Mouse (Mus musculus): ENCODE data around the gene Slc22a3.

The Slc22a3 gene

DNA sequence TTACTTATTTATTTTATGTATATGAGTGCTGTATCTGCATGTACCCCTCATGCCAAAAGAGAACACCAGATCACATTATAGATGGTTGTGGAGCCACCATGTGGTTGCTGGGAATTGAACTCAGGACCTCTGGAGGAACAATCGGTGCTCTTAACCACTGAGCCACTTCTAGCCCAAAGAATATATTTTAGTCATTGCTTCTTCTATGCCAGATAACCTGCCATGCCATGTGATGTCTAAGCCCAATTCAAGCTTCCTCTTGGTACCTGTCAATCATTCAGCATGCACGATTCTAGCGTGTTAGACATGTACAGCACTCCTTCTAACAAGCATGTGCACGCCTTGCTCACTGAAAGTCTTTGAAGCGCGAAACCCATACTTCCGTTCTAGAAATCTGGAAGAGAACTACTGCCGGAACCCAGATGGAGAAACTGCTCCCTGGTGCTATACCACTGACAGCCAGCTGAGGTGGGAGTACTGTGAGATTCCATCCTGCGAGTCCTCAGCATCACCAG lies 111.3 kb downstream of the Slc22a3 start:
- no peak for DNase-seq

DNA sequence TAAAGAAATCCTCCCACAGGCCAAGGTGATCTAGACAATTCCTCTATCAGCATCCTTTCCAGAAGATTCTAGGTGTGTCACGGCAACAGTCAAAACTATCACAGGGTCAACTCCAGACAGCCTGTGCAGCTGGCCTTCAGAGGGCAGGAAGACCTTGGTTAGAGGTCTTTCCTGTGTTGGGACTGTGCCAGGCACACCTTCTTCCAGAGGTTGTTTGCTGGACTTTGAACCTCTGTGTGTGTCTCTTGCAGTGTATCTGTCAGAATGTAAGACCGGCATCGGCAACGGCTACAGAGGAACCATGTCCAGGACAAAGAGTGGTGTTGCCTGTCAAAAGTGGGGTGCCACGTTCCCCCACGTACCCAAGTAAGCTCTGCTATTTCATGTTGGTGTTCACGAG lies 119.3 kb downstream of the Slc22a3 start:
- DNase-seq: no peak

DNA sequence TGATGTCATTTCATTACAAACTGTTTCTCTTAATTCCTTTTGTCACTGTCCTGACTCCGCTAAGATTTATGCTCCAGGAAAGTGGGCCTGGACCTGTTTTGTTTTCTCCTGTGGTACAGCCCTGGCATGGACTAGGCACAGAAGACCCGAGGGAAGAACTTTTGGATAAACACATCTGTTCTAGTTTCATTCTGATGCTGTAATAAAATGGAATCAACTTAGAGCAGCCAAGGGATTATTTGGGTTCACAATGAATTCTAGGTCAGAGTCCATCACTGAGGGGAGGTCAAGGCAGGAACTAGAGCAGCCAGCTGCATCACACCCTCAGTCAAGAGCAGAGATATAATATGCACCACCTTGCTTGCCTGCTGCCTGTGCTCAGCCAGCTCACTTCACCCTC lies 119.7 kb downstream of the Slc22a3 start:
- no peak for DNase-seq

- DNase-seq: no peak
Observed at GRCm38 (mm10) chr17:12385049-12385794, 122.3 kb downstream of the Slc22a3 start.

DNA sequence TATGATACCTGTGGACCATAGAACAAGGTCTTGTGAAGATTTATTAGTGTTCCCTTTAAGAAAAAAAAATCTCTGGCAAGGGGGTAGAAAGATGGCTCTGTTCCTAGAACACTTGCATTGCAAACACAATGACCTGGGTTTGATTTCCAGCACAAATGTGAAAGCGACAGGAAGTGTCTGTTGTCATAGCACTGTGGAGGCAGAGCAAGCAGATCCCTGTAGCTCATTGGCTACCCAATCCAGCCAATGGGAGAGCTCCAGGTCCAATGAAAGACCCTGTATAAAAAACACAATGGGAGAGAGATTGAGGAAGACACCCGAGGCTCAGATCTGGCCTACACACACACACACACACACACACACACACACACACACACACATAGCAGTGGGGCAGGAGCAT lies 125.0 kb downstream of the Slc22a3 start:
- no peak for DNase-seq

- no peak for DNase-seq
Observed at GRCm38 (mm10) chr17:12381579-12381978, 125.9 kb downstream of the Slc22a3 start.

- DNase-seq: no peak
Observed at GRCm38 (mm10) chr17:12380287-12380686, 127.2 kb downstream of the Slc22a3 start.

DNA sequence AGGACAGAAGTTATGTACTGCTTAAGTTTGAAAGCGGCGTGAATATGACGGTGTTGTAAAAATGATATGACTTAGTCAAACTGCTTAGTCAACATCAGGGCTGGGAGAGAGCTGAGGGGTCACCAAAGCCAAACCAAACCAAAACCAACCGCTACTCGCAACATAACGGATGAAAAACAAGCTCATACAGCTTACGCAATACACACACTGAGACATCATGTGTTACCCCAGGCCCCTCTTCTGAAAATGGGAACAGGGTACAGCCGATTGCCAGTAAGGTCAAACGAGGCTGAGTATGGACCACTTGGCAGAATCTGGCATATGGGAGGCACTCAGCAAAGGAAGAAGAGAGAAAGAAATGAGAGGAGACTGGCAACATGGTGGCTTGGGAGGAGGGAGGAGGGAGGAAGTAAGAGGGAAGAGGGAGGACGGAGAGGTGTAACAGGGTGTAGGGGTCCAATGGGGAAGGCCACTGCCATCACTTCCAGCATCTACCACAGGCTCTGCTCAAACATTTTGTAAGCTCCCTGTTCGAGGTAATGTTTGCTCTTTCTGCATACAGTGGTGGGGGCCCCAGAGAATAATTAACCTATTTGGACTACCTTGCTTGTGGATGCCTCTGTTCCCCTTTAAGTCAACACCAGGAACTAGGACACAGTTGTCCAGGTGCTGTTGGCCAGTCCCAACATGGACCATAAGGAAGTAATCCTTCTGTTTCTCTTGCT lies 129.4 kb downstream of the Slc22a3 start, which contains the start of gene Plg:
TSS of gene Plg (plus strand) at position 628 of the 725 bp plus-strand sequence.
- DNase-seq: no peak

- DNase-seq: no peak
Observed at GRCm38 (mm10) chr17:12373601-12374144, 133.8 kb downstream of the Slc22a3 start.

GRCm38 (mm10) chr17:12372021-12372420 lies 135.5 kb downstream of the Slc22a3 start:
- DNase-seq: peak; percentile 87 to 88

DNA sequence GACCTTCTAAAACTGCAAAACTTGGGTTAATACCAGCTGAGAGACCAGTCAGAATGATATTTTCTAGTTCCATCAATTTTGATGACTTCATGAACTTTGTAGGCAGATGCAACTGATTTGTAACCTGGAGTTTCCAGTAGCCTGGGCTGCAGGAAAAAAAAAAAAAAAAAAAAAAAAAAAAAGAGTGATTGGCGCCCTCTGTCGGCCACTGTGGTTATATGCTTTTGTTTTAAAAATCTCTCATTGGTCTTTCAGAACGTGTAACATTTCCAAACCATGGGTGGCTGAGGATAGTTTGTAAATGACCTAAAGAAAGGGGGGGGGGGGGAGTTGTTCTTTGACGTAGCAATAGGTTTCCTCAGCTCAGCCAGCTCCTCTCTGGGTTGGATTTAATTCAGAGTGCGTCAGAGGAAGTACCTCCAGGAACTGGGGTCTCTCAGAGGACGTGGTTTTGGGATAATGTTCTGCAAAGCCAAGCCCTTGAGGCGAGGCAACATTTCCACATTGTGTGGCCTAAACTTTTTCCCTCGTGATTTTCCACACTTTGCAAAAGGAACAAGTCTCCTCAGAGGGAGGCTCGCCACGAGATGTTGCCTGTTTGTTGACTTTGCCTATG lies 136.1 kb downstream of the Slc22a3 start:
- DNase-seq: peak; percentile 47 to 65

GRCm38 (mm10) chr17:12370289-12370688 lies 137.2 kb downstream of the Slc22a3 start:
- DNase-seq: no peak

DNA sequence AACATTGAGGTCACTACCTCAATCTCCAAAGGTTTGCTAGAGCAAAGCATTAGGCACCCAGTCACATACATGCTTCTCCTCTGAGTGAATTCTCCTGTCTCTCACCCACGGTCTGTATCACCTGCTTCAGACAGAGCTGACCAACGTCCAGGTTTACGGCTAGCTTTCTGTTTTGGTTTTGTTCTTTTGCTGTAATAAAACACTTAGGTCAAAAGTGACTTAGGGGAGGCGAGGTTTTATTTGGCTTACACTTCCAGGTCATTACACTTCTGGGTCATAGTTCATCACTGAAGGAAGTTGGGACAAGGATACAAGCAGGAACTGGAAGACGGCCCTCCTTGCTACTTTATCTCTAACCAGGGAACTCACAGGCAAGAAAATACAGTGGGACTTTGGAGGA lies 138.1 kb downstream of the Slc22a3 start:
- no peak for DNase-seq

All from cerebellum, postnatal 10 days (tissue).